Mouse (Mus musculus) forebrain, embryonic 11.5 days (tissue): Measurements from ENCODE around the gene Sema3g. TPM values are rescaled to one million over a fixed set of nuclear protein-coding genes. Genes with fewer than 3 reads are reported as not detected.

Source experiments
- ATAC-seq: fragments of 200-750 bp; cut with Nextera tagmentation; replicated peaks from 2 replicates; pipeline ENCODE4 v1.8.0; 2017; ENCODE audit warnings: moderate TSS enrichment; ENCODE audit not compliant: low FRiP score
- DNase-seq: peaks from one replicate; pipeline ENCODE4 v3.0.0-alpha.2; 2017; ENCODE audit warnings: low spot score
- H3K27ac ChIP-seq: fragments of 300-500 bp; sonication (generic); 2 replicates; pipeline ENCODE4 v1.5.1; 2014; ENCODE audit warnings: low read depth, low read length
- H3K27me3 ChIP-seq: fragments of 300-500 bp; sonication (generic); 2 replicates; pipeline ENCODE4 v1.6.1; 2014; ENCODE audit warnings: mild to moderate bottlenecking, low read length, mixed read lengths; ENCODE audit not compliant: control insufficient read depth, insufficient read depth
- H3K36me3 ChIP-seq: fragments of 300-500 bp; sonication (generic); 2 replicates; pipeline ENCODE4 v1.6.1; 2014; ENCODE audit warnings: mild to moderate bottlenecking, low read length, moderate library complexity, mixed read lengths; ENCODE audit not compliant: control insufficient read depth, insufficient read depth
- H3K4me1 ChIP-seq: fragments of 300-500 bp; sonication (generic); replicated peaks from 2 replicates; pipeline ENCODE4 v1.6.1; 2014; ENCODE audit warnings: low read length, mixed read lengths; ENCODE audit not compliant: control insufficient read depth, insufficient read depth
- H3K4me2 ChIP-seq: fragments of 300-500 bp; sonication (generic); 2 replicates; pipeline ENCODE4 v1.6.1; 2014; ENCODE audit warnings: low read depth, mild to moderate bottlenecking, low read length, moderate library complexity, mixed read lengths; ENCODE audit not compliant: severe bottlenecking
- H3K4me3 ChIP-seq: fragments of 300-500 bp; sonication (generic); 2 replicates; pipeline ENCODE4 v1.5.1; 2014; ENCODE audit warnings: low read depth, low read length
- H3K9ac ChIP-seq: fragments of 300-500 bp; sonication (generic); 2 replicates; pipeline ENCODE4 v1.6.1; 2014; ENCODE audit warnings: low read length
- H3K9me3 ChIP-seq: fragments of 300-500 bp; sonication (generic); 2 replicates; pipeline ENCODE4 v1.6.1; 2016; ENCODE audit warnings: low read length, mixed read lengths; ENCODE audit not compliant: control insufficient read depth
- WGBS: fragments of 180-500 bp; shearing (Covaris S2); extraction: QIAGEN DNeasy Blood & Tissue Kit; methylation state at CpG from one replicate; pipeline ENCODE4 v1.1.7; 2014; 5-methylcytosine and 5-hydroxymethylcytosine counted together
- polyA plus RNA-seq: library from polyadenylated mRNA; unstranded; fragments of >200 nt; fragmentation: Nextera tagmentation; extraction: Ambion mirVana; gene quantifications from 2 replicates; pipeline ENCODE4 v1.2.1, GENCODE M21; 2014

Sema3g gene
- polyA plus RNA-seq, result 0.13 and 0.16 TPM in 2 replicates

GRCm38 (mm10) chr14:31217666-31218065, at the start of gene Sema3g:
TSS of gene Sema3g (plus strand) at chr14:31217860.
- WGBS, result 10% methylated on average over 11 of the region's 11 CpGs
- Histone ChIP-seq H3K27ac (no peak within 1 kb of the TSS), H3K36me3 (no peaks in the 10 kb centered on the region), H3K9ac (peak within 1 kb of the TSS; percentile 27; the same call in 1 of the 2 replicates), H3K9me3 (no peaks in the 10 kb centered on the region), H3K27me3 (no peaks in the 10 kb centered on the region), H3K4me1 (0 out of 2 replicates have a peak, but pooled peaks cover 2% of the 10 kb centered on the region), H3K4me2 (no peak within 1 kb of the TSS; the same call in 1 of the 2 replicates), H3K4me3 (no peak within 1 kb of the TSS)
- peak; percentile 63 for ATAC-seq
- peak; percentile 68 for DNase-seq

- 58% methylated on average over 10 of the region's 10 CpGs for WGBS
- H3K4me1 ChIP-seq, result no peaks in the 10 kb centered on the region
- H3K36me3 ChIP-seq, result peaks cover 28% of the 10 kb centered on the region
- ATAC-seq (no peak), DNase-seq (no peak)
- H3K9me3 ChIP-seq, result no peaks in the 10 kb centered on the region
- no peak within 1 kb of the TSS for H3K9ac ChIP-seq
- no peaks in the 10 kb centered on the region for H3K27me3 ChIP-seq
- H3K4me2 ChIP-seq, result no peak within 1 kb of the TSS
- no peak within 1 kb of the TSS for H3K4me3 ChIP-seq
- no peak within 1 kb of the TSS for H3K27ac ChIP-seq
These were observed 49.2 kb upstream of the Sema3g start, which contains the start of gene Stab1 for GRCm38 (mm10) chr14:31168425-31168824. TSS of gene Stab1 (minus strand) at chr14:31168641.

- no peak overlapping the region for H3K4me2 ChIP-seq
- H3K27ac ChIP-seq, result no peak overlapping the region
- WGBS, result 88% methylated on average over 6 of the region's 6 CpGs
- no peaks in the 10 kb centered on the region for H3K4me1 ChIP-seq
- no peaks in the 10 kb centered on the region for H3K9me3 ChIP-seq
- no peak overlapping the region for H3K9ac ChIP-seq
- DNase-seq, result no peak
- H3K4me3 ChIP-seq, result no peak overlapping the region
- no peak for ATAC-seq
- H3K36me3 ChIP-seq, result peaks cover 28% of the 10 kb centered on the region
- H3K27me3 ChIP-seq, result no peaks in the 10 kb centered on the region
These were observed 48.2 kb upstream of the Sema3g start for GRCm38 (mm10) chr14:31169508-31169907.

- DNase-seq (no peak), ATAC-seq (no peak)
- H3K4me1 ChIP-seq, result no peaks in the 10 kb centered on the region
- H3K36me3 ChIP-seq, result peaks cover 34% of the 10 kb centered on the region
- WGBS, result 87% methylated on average over 13 of the region's 13 CpGs
- no peak overlapping the region for H3K4me2 ChIP-seq
- no peak overlapping the region for H3K27ac ChIP-seq
- no peak overlapping the region for H3K4me3 ChIP-seq
- no peak overlapping the region for H3K9ac ChIP-seq
- H3K27me3 ChIP-seq, result no peaks in the 10 kb centered on the region
- no peaks in the 10 kb centered on the region for H3K9me3 ChIP-seq
These were observed 46.7 kb upstream of the Sema3g start for GRCm38 (mm10) chr14:31170963-31171362.

- 91% methylated on average over 11 of the region's 11 CpGs for WGBS
- no peak for ATAC-seq
- Histone ChIP-seq H3K9me3 (no peaks in the 10 kb centered on the region), H3K4me2 (no peak overlapping the region), H3K9ac (no peak overlapping the region), H3K4me3 (no peak overlapping the region), H3K27me3 (no peaks in the 10 kb centered on the region), H3K27ac (no peak overlapping the region), H3K4me1 (no peaks in the 10 kb centered on the region), H3K36me3 (peaks cover 37% of the 10 kb centered on the region)
- DNase-seq, result no peak
These were observed 46.3 kb upstream of the Sema3g start for GRCm38 (mm10) chr14:31171386-31171785.

DNA sequence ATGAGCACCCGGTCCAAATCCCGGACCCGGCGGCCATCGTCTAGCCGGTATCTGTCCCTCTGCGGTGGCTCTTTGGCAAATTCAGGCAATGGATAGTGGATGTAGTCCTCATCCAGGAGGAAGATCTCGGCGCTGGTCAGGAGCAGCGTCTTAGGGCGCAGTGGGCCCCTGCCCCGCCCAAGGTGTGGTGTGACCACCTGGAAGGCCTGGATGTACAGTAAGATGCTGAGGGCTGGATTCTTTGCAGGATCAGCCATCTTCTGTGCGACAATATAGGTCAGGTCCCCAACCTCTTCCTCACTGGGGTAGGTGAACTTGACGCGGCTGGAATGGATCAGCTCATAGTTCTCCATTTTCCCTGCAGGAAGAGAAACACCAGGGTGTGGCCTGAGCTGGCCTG, 45.8 kb upstream of the Sema3g start:
- DNase-seq (no peak), ATAC-seq (no peak)
- H3K4me2 ChIP-seq, result no peak overlapping the region
- H3K4me1 ChIP-seq, result no peaks in the 10 kb centered on the region
- peaks cover 42% of the 10 kb centered on the region for H3K36me3 ChIP-seq
- H3K27ac ChIP-seq, result no peak overlapping the region
- no peaks in the 10 kb centered on the region for H3K9me3 ChIP-seq
- no peak overlapping the region for H3K9ac ChIP-seq
- H3K27me3 ChIP-seq, result no peaks in the 10 kb centered on the region
- 95% methylated on average over 15 of the region's 15 CpGs for WGBS
- H3K4me3 ChIP-seq, result no peak overlapping the region

- Histone ChIP-seq H3K27ac (no peak overlapping the region), H3K4me2 (no peak overlapping the region), H3K9me3 (no peaks in the 10 kb centered on the region), H3K4me3 (no peak overlapping the region), H3K27me3 (no peaks in the 10 kb centered on the region), H3K36me3 (peaks cover 48% of the 10 kb centered on the region), H3K9ac (no peak overlapping the region), H3K4me1 (no peaks in the 10 kb centered on the region)
- no peak for ATAC-seq
- DNase-seq, result no peak
- WGBS, result 95% methylated on average over 18 of the region's 18 CpGs
These were observed 44.7 kb upstream of the Sema3g start for GRCm38 (mm10) chr14:31172781-31173455.

- Histone ChIP-seq H3K4me2 (no peak overlapping the region), H3K27ac (no peak overlapping the region), H3K9ac (no peak overlapping the region), H3K27me3 (no peaks in the 10 kb centered on the region), H3K36me3 (peaks cover 50% of the 10 kb centered on the region), H3K4me3 (no peak overlapping the region), H3K4me1 (no peaks in the 10 kb centered on the region), H3K9me3 (no peaks in the 10 kb centered on the region)
- DNase-seq (no peak), ATAC-seq (no peak)
- WGBS, result 93% methylated on average over 7 of the region's 7 CpGs
These were observed 44.1 kb upstream of the Sema3g start for GRCm38 (mm10) chr14:31173537-31173936.

DNA sequence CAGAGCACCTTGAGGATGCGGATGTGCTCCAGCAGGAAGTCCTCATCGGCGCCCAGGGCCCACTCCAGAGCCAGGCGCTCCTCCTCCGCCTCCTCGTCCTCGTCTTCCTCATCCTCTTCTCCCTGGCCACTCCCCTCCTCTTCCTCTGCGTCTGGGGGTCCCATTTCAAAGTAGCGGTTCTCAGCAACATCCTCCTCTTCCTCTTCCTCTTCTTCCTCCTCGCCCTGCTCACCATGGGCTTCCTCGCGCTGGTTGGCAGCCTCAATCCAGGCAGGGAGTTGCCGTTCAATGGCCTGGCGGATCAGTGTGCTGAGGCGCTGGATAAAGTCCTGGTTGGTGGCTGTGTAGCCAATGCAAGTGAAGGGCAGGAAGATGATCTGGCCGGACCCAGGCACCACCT, 40.4 kb upstream of the Sema3g start:
- Histone ChIP-seq H3K9me3 (no peaks in the 10 kb centered on the region), H3K27me3 (no peaks in the 10 kb centered on the region), H3K9ac (no peak overlapping the region), H3K4me2 (no peak overlapping the region), H3K4me3 (no peak overlapping the region), H3K4me1 (no peaks in the 10 kb centered on the region), H3K36me3 (peaks cover 49% of the 10 kb centered on the region), H3K27ac (no peak overlapping the region)
- DNase-seq (no peak), ATAC-seq (no peak)
- WGBS, result 92% methylated on average over 16 of the region's 16 CpGs
